In genomic region chr7:19822193-19822592, GRCm38 (mm10) we compare ENCODE assay signal across 9 mouse cellular contexts. TPM values are rescaled to one million over a fixed set of nuclear protein-coding genes. Genes with fewer than 3 reads are reported as not detected.
DNase-seq lines count a peak whose midpoint lies in the region; ATAC-seq lines count a peak whose summit lies in the region.
"Had no signal": no experiment of that assay in that cellular context is flagged by ENCODE, and none has a peak within 500 bp of the region (broad histone marks: within the 10 kb centered on the region; RNA-seq: fewer than 3 reads in every experiment).

No protein-coding gene starts in this region.

- no peak overlapping the region for H3K27ac ChIP-seq in neural tube, embryonic 11.5 days (ENCODE audit: low read depth, low read length)
- H3K27ac ChIP-seq in limb, embryonic 13.5 days: no peak overlapping the region
- peak overlapping the region; percentile 94 for H3K27ac ChIP-seq in stomach, embryonic 15.5 days

- peaks cover 4% of the 10 kb centered on the region; the same call in 1 of the 2 replicates for H3K9me3 ChIP-seq in neural tube, embryonic 11.5 days (ENCODE audit: control insufficient read depth, low read length)
- peaks cover 6% of the 10 kb centered on the region; the same call in 1 of the 2 replicates for H3K9me3 ChIP-seq in limb, embryonic 13.5 days
- H3K9me3 ChIP-seq in stomach, embryonic 15.5 days: no peaks in the 10 kb centered on the region

- no peak for ATAC-seq in neural tube, embryonic 11.5 days (ENCODE audit: insufficient read depth, low FRiP score, low TSS enrichment)
- ATAC-seq in limb, embryonic 13.5 days (ENCODE audit: low FRiP score, low read depth): no peak
- ATAC-seq in stomach, embryonic 15.5 days (ENCODE audit: insufficient read depth, low FRiP score, low read depth): no peak

- peak; percentile 22 for DNase-seq in adrenal gland, postnatal 25 days
- DNase-seq in adrenal gland, adult 2 months: no peak
- no peak for DNase-seq in neural tube, embryonic 11.5 days (ENCODE audit: low spot score)
- no peak for DNase-seq in neural tube, embryonic 10.5 days (ENCODE audit: extremely low spot score, low spot score)
- DNase-seq in layer of hippocampus, postnatal 10 days (ENCODE audit: low spot score in 2 of 2): no peak
- no peak for DNase-seq in urinary bladder, postnatal 25 days (ENCODE audit: low spot score)
- DNase-seq: cerebellum, adult 2 months had no signal

- peak overlapping the region; percentile 24 for H3K4me3 ChIP-seq in neural tube, embryonic 11.5 days (ENCODE audit: low read depth, low read length)
- peak overlapping the region; percentile 45 for H3K4me3 ChIP-seq in limb, embryonic 13.5 days
- H3K4me3 ChIP-seq in stomach, embryonic 15.5 days (replicated peaks): peak overlapping the region; percentile 56

- peaks cover 10% of the 10 kb centered on the region; the same call in 1 of the 2 replicates for H3K4me1 ChIP-seq in neural tube, embryonic 11.5 days (ENCODE audit: control insufficient read depth, insufficient read depth, low read length)
- peaks cover 37% of the 10 kb centered on the region for H3K4me1 ChIP-seq in limb, embryonic 13.5 days
- H3K4me1 ChIP-seq in stomach, embryonic 15.5 days: peaks cover 56% of the 10 kb centered on the region

- H3K27me3 ChIP-seq in neural tube, embryonic 11.5 days (ENCODE audit: control insufficient read depth, insufficient read depth, low read length): peaks cover 36% of the 10 kb centered on the region
- peaks cover 60% of the 10 kb centered on the region for H3K27me3 ChIP-seq in limb, embryonic 13.5 days
- no peaks in the 10 kb centered on the region for H3K27me3 ChIP-seq in stomach, embryonic 15.5 days (replicated peaks)

- 4% methylated on average over 20 of the region's 20 CpGs for WGBS in neural tube, embryonic 11.5 days
- WGBS in limb, embryonic 13.5 days: 6% methylated on average over 20 of the region's 20 CpGs
- WGBS in stomach, embryonic 15.5 days: 7% methylated on average over 20 of the region's 20 CpGs

- H3K36me3 ChIP-seq in neural tube, embryonic 11.5 days (ENCODE audit: control insufficient read depth, insufficient read depth, low read length): no peaks in the 10 kb centered on the region
- no peaks in the 10 kb centered on the region for H3K36me3 ChIP-seq in limb, embryonic 13.5 days
- no peaks in the 10 kb centered on the region for H3K36me3 ChIP-seq in stomach, embryonic 15.5 days

- peak overlapping the region; percentile 44 for H3K9ac ChIP-seq in neural tube, embryonic 11.5 days (ENCODE audit: low read length)
- peak overlapping the region; percentile 65 for H3K9ac ChIP-seq in limb, embryonic 13.5 days
- H3K9ac ChIP-seq in stomach, embryonic 15.5 days: peak overlapping the region; percentile 62

- H3K4me2 ChIP-seq in neural tube, embryonic 11.5 days (ENCODE audit: low read depth): peak overlapping the region; percentile 54
- peak overlapping the region; percentile 69 for H3K4me2 ChIP-seq in limb, embryonic 13.5 days (replicated peaks)
- peak overlapping the region; percentile 94 for H3K4me2 ChIP-seq in stomach, embryonic 15.5 days

RNA-seq across cellular contexts. Expression of gene Bcl3, which starts 0.4 kb away (rescaled TPM):
- total RNA-seq in adrenal gland, postnatal 25 days (2021): 26.5 and 34.5 TPM in 2 replicates
- 10 to 100 TPM; 26.7 to 34.1 TPM for total RNA-seq in adrenal gland, adult 2 months (2021)
- polyA plus RNA-seq in adrenal gland, adult 2 months (2012; rRNA removed): 155 and 161 TPM in 2 replicates
- 1.2 and 1.3 TPM in 2 replicates for polyA plus RNA-seq in neural tube, embryonic 11.5 days (2014; fragmentation: Nextera tagmentation; extraction: Ambion mirVana)
- 1.5 and 2.0 TPM in 2 replicates for polyA plus RNA-seq in limb, embryonic 13.5 days (2015; fragmentation: Nextera tagmentation; extraction: Ambion mirVana)
- 8.9 and 10.4 TPM in 2 replicates for polyA plus RNA-seq in stomach, embryonic 15.5 days (2015; fragmentation: Nextera tagmentation; extraction: Ambion mirVana)
- total RNA-seq in layer of hippocampus, postnatal 10 days (2021): under 1 TPM; 0.85 to 0.87 TPM

RNA-seq across cellular contexts. Expression of gene Cblc, which starts 25.6 kb away (rescaled TPM):
- total RNA-seq in adrenal gland, postnatal 25 days (2021): 0.55 TPM in 1 of 2 replicates, not detected in the other
- not detected for total RNA-seq in adrenal gland, adult 2 months (2021)
- 0.60 TPM in 1 of 2 replicates, not detected in the other for polyA plus RNA-seq in adrenal gland, adult 2 months (2012; rRNA removed)
- 0.45 and 0.53 TPM in 2 replicates for polyA plus RNA-seq in neural tube, embryonic 11.5 days (2014; fragmentation: Nextera tagmentation; extraction: Ambion mirVana)
- polyA plus RNA-seq in limb, embryonic 13.5 days (2015; fragmentation: Nextera tagmentation; extraction: Ambion mirVana): 4.2 and 4.9 TPM in 2 replicates
- polyA plus RNA-seq in stomach, embryonic 15.5 days (2015; fragmentation: Nextera tagmentation; extraction: Ambion mirVana): 24.3 and 24.6 TPM in 2 replicates
- total RNA-seq in layer of hippocampus, postnatal 10 days (2021): not detected
- polyA plus RNA-seq: cerebellum, adult 2 months had no signal

RNA-seq across cellular contexts. Expression of gene Gm19345, which starts 29.6 kb away (rescaled TPM):
- total RNA-seq in adrenal gland, postnatal 25 days (2021): 0.55 and 1.6 TPM in 2 replicates
- under 1 TPM in 1 of 2 experiments, not detected in 1; 0.86 TPM for total RNA-seq in adrenal gland, adult 2 months (2021)
- polyA plus RNA-seq in adrenal gland, adult 2 months (2012; rRNA removed): 0.71 and 1.3 TPM in 2 replicates
- 0.24 and 0.29 TPM in 2 replicates for polyA plus RNA-seq in neural tube, embryonic 11.5 days (2014; fragmentation: Nextera tagmentation; extraction: Ambion mirVana)
- not detected in 2 replicates for polyA plus RNA-seq in limb, embryonic 13.5 days (2015; fragmentation: Nextera tagmentation; extraction: Ambion mirVana)
- polyA plus RNA-seq in stomach, embryonic 15.5 days (2015; fragmentation: Nextera tagmentation; extraction: Ambion mirVana): 0.39 TPM in 1 of 2 replicates, not detected in the other
- 1 to 10 TPM; 5.1 to 5.4 TPM for total RNA-seq in layer of hippocampus, postnatal 10 days (2021)

RNA-seq across cellular contexts. Expression of gene Ceacam16, which starts 38.9 kb away (rescaled TPM):
- total RNA-seq in adrenal gland, postnatal 25 days (2021): not detected in 2 replicates
- not detected for total RNA-seq in adrenal gland, adult 2 months (2021)
- polyA plus RNA-seq in adrenal gland, adult 2 months (2012; rRNA removed): 0.52 and 0.55 TPM in 2 replicates
- polyA plus RNA-seq in neural tube, embryonic 11.5 days (2014; fragmentation: Nextera tagmentation; extraction: Ambion mirVana): not detected in 2 replicates
- polyA plus RNA-seq in limb, embryonic 13.5 days (2015; fragmentation: Nextera tagmentation; extraction: Ambion mirVana): not detected in 2 replicates
- polyA plus RNA-seq in stomach, embryonic 15.5 days (2015; fragmentation: Nextera tagmentation; extraction: Ambion mirVana): 0.09 TPM in 1 of 2 replicates, not detected in the other
- total RNA-seq in layer of hippocampus, postnatal 10 days (2021): not detected

RNA-seq across cellular contexts. Expression of gene Bcam, which starts 51.4 kb away (rescaled TPM):
- 37.2 TPM in 2 replicates for total RNA-seq in adrenal gland, postnatal 25 days (2021)
- total RNA-seq in adrenal gland, adult 2 months (2021): 10 to 100 TPM; 35.9 to 61.1 TPM
- polyA plus RNA-seq in adrenal gland, adult 2 months (2012; rRNA removed): 103 and 108 TPM in 2 replicates
- polyA plus RNA-seq in neural tube, embryonic 11.5 days (2014; fragmentation: Nextera tagmentation; extraction: Ambion mirVana): 21.1 and 21.7 TPM in 2 replicates
- polyA plus RNA-seq in limb, embryonic 13.5 days (2015; fragmentation: Nextera tagmentation; extraction: Ambion mirVana): 69.0 and 72.7 TPM in 2 replicates
- 129 and 151 TPM in 2 replicates for polyA plus RNA-seq in stomach, embryonic 15.5 days (2015; fragmentation: Nextera tagmentation; extraction: Ambion mirVana)
- total RNA-seq in layer of hippocampus, postnatal 10 days (2021): 10 to 100 TPM in 1 of 2 experiments, 1 to 10 TPM in 1; 7.2 to 10.6 TPM

Comparison
In these comparisons a context has a peak if more than half of its experiments do, and no peak if none do; other contexts are left out.
1. RNA of gene Bcl3, which starts 0.4 kb away (polyA plus RNA-seq): 155 to 161 TPM in adrenal gland, adult 2 months; 8.9 to 10.4 TPM in stomach, embryonic 15.5 days, 1.5 to 2.0 TPM in limb, embryonic 13.5 days and 1.2 to 1.3 TPM in neural tube, embryonic 11.5 days; every median in the first group is over 10 times any median in the second.
2. Peak in every context shown above with its lines, with median percentiles within 50 percentile points of each other: H3K4me2 ChIP-seq, H3K4me3 ChIP-seq and H3K9ac ChIP-seq.